Mouse (Mus musculus) olfactory bulb, adult 2 months (tissue): ENCODE results near the gene Tcf12. TPM values are rescaled to one million over a fixed set of nuclear protein-coding genes. Genes with fewer than 3 reads are reported as not detected.

Experiments used
- H3K27ac ChIP-seq: fragments of 200-500 bp; 2 replicates; pipeline ENCODE4 v1.5.1; 2012; ENCODE audit warnings: low read depth, low read length; ENCODE audit not compliant: insufficient read depth
- H3K4me1 ChIP-seq: fragments of 200-500 bp; 2 replicates; pipeline ENCODE4 v1.6.1; 2012; ENCODE audit warnings: low read length; ENCODE audit not compliant: control insufficient read depth, insufficient read depth
- H3K4me3 ChIP-seq: fragments of 200-500 bp; 2 replicates; pipeline ENCODE4 v1.5.1; 2012; ENCODE audit warnings: mild to moderate bottlenecking, low read depth, low read length, moderate library complexity; ENCODE audit not compliant: insufficient read depth
- CTCF ChIP-seq: fragments of 200-500 bp; IDR thresholded peaks from 2 replicates; pipeline ENCODE4 v1.5.1; 2012; ENCODE audit warnings: low read depth, mild to moderate bottlenecking, low read length, moderate library complexity; ENCODE audit not compliant: insufficient read depth
- POLR2A ChIP-seq: fragments of 200-500 bp; IDR thresholded peaks from 2 replicates; pipeline ENCODE4 v1.6.1; 2012; ENCODE audit warnings: mild to moderate bottlenecking, low read depth, low read length, moderate library complexity; ENCODE audit not compliant: insufficient read depth
- WGBS: fragments of 180-500 bp; shearing (Covaris S2); methylation state at CpG from one replicate; pipeline ENCODE4 v1.1.7; 2018; 5-methylcytosine and 5-hydroxymethylcytosine counted together
- polyA plus RNA-seq: library from polyadenylated mRNA; stranded (reverse); fragments of >200 nt; gene quantifications from 2 replicates; pipeline ENCODE4 v1.2.4, GENCODE M21; 2012; ENCODE audit warnings: low replicate concordance; ENCODE audit not compliant: missing spikeins, insufficient read depth, insufficient read length

Gene Tcf12
- polyA plus RNA-seq, 1 experiment: not detected

DNA sequence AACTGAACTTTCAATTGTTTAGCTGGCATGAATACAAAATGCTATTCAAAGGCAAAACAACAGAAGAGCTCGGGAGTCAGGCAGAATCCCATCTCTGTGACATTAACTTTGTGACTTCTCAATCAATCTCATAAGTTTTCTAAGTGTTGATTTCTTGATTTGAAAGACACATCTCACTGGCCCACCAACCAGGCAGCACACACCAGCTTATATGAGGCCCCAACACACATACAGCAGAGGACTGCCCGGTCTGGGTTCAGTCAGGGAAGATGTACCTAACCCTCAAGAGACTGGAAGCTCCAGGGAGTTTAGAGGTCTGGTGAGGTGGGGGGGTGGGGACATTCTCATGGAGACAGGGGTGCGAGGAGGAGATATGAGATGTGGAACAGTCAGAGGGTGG, 132.8 kb downstream of the Tcf12 start:
- no peak overlapping the region for H3K4me3 ChIP-seq
- H3K4me1 ChIP-seq: peaks cover 5% of the 10 kb centered on the region
- TF ChIP-seq POLR2A: no peak
- no peak for TF ChIP-seq CTCF
- H3K27ac ChIP-seq: no peak overlapping the region
- 83% methylated on average over 3 of the region's 3 CpGs for WGBS

DNA sequence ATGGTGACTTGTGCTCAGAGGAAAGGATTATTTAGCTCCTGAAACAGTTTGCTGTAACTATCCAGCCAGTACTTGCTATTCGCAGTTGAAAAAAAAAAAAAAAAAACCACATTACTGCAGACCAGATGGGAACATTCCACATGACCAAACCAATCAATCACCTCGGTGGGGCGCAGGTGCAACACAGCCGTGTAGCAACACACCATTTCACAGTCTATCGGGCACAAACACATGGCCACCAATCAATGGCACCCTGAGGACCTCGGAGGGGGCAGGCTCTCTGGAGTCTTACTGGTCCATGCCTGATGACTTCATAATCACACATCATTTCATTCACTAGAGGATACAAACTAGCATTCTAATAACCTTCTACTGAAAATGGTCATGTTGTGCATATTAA, 135.6 kb downstream of the Tcf12 start:
- no peak overlapping the region for H3K4me3 ChIP-seq
- H3K27ac ChIP-seq: no peak overlapping the region
- TF ChIP-seq POLR2A (no peak), CTCF (no peak)
- H3K4me1 ChIP-seq: peaks cover 5% of the 10 kb centered on the region
- 12% methylated on average over 6 of the region's 6 CpGs for WGBS

- no peak for TF ChIP-seq CTCF
- no peak for TF ChIP-seq POLR2A
- no peak overlapping the region for H3K4me3 ChIP-seq
- whole genome bisulfite sequencing: 29% methylated on average over 4 of the region's 4 CpGs
- no peak overlapping the region for H3K27ac ChIP-seq
- H3K4me1 ChIP-seq: peaks cover 5% of the 10 kb centered on the region
These were observed 136.5 kb downstream of the Tcf12 start for GRCm38 (mm10) chr9:71975141-71975540.

DNA sequence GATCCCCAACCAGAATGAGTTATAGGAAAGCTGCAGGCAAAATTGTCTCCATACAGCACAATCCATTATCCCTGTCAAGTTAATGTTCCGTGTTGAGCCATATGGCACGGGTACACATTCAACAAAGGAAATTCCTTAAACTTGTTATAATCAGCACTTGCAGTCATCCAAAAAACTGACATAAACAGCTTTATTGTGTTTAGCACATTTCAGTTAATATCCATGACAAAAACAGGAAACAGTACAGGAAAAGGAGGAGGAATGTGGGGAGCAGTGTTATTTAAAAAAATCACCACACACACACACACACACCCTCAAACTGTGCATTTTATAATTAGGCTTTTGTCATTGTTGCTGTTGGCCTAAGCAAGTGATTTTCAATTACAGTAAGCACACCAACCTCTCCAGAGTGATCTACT, 137.1 kb downstream of the Tcf12 start:
- peaks cover 5% of the 10 kb centered on the region for H3K4me1 ChIP-seq
- TF ChIP-seq CTCF: no peak
- no peak for TF ChIP-seq POLR2A
- WGBS: 27% methylated on average over 2 of the region's 2 CpGs
- no peak overlapping the region for H3K4me3 ChIP-seq
- H3K27ac ChIP-seq: no peak overlapping the region

- no peak for TF ChIP-seq POLR2A
- TF ChIP-seq CTCF: no peak
- H3K4me3 ChIP-seq: no peak overlapping the region
- H3K27ac ChIP-seq: no peak overlapping the region
- H3K4me1 ChIP-seq: peaks cover 3% of the 10 kb centered on the region; the same call in 1 of the 2 replicates
- WGBS: 69% methylated on average over 4 of the region's 4 CpGs
These were observed 147.6 kb downstream of the Tcf12 start for GRCm38 (mm10) chr9:71964039-71964438.

DNA sequence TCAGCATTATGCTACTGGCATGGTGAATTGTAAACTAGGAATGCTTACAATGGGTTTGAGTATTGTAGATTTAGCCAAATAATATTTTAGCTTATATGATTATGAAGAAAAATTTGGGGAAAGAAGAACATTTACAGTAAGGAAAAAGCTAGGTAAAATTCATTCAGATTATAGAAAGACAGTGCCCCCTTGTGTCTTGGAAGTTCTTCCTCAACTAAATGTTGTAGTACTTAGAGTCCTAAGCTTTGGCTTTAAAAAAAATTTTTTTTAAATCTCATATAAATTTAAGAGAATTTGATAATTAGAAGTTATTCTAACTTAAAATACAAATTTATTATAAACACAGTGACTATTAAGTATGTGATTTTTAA, 151.7 kb downstream of the Tcf12 start:
- Histone ChIP-seq H3K27ac (peak overlapping the region; percentile 60), H3K4me1 (peaks cover 3% of the 10 kb centered on the region; the same call in 1 of the 2 replicates), H3K4me3 (peak overlapping the region; percentile 19)
- TF ChIP-seq POLR2A (no peak), CTCF (no peak)

DNA sequence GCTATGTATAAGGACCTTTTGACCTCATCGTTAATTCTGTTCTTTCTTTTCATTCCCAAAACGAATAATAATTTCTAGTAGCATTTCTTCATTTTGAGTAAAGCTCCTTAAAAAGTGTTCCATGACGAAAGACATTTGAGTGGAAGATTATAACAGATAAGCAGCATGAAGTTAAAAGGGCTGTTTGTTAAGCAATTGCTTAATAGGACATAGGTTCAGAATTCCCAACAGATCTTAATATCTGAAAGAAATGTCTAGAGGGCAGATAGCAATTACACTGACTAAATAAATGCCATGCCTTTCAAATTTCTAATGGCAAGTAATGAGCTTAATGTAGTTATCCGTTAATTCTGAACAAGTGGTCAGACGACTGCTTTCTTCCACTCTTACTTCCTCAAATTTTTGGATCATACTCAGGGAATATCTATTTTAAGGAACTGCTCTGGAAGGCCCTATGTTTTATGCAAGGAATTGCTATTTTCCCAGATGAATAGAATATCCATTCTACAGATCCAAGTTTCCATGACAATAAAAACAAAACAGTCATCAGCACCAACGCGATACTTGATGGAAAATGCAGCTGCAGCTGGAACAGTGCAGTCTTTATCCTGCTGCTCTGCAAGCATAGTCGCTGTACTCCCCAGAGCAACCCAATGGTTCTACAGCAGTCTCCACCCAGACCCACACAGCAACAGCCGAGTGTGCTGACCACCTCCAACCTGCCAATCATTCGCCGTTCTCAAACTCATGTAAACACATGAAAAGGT, 152.2 kb downstream of the Tcf12 start:
- Histone ChIP-seq H3K4me3 (peak overlapping the region; percentile 19), H3K4me1 (peaks cover 3% of the 10 kb centered on the region; the same call in 1 of the 2 replicates), H3K27ac (peak overlapping the region; percentile 60)
- 18% methylated on average over 11 of the region's 11 CpGs for WGBS
- TF ChIP-seq CTCF (no peak), POLR2A (no peak)

- Histone ChIP-seq H3K4me1 (no peaks in the 10 kb centered on the region), H3K4me3 (no peak overlapping the region), H3K27ac (no peak overlapping the region)
- 83% methylated on average over 2 of the region's 2 CpGs for WGBS
- TF ChIP-seq CTCF (no peak), POLR2A (no peak)
These were observed 158.5 kb downstream of the Tcf12 start for GRCm38 (mm10) chr9:71953217-71953616.

DNA sequence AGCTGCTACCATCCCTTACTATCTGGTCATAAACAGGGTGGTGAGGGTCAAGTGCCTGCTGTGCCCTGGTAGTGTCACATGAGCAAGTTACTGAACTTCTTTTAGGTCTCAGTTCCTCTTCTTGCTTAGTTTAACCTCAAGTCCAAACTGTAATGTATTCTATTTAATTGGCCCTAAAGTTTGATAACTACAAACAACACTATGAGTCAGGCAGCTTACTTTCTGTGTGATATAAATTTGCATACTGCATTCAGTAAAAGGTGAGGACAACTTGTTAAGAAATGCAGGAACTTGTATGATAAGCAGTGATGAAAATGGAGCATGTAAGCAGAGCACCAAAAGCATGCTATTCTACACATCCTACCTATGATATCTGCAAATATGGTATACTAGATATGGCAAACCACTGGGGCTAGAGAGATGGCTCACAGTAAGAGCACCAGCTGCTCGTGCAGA, 159.0 kb downstream of the Tcf12 start:
- H3K27ac ChIP-seq: no peak overlapping the region
- TF ChIP-seq CTCF (no peak), POLR2A (no peak)
- H3K4me3 ChIP-seq: no peak overlapping the region
- no peaks in the 10 kb centered on the region for H3K4me1 ChIP-seq
- 93% methylated on average over 1 of the region's 1 CpGs for WGBS
